Mouse (Mus musculus) thymus, adult 2 months (tissue): ENCODE measurements around the gene Frat1. TPM values are rescaled to one million over a fixed set of nuclear protein-coding genes. Genes with fewer than 3 reads are reported as not detected.

Experiments
- DNase-seq: peaks from one replicate; pipeline ENCODE4 v3.0.0; 2021
- H3K27ac ChIP-seq: fragments of 200-500 bp; 2 replicates; pipeline ENCODE4 v1.5.1; 2012; ENCODE audit warnings: low read length, control low read depth; ENCODE audit not compliant: control insufficient read depth, insufficient read depth
- H3K27me3 ChIP-seq: fragments of 200-500 bp; 2 replicates; pipeline ENCODE4 v1.6.1; 2012; ENCODE audit warnings: mild to moderate bottlenecking, low read length, moderate library complexity, mixed read lengths; ENCODE audit not compliant: control insufficient read depth, insufficient read depth
- H3K36me3 ChIP-seq: fragments of 200-500 bp; 2 replicates; pipeline ENCODE4 v1.6.1; 2012; ENCODE audit warnings: mild to moderate bottlenecking, low read length, moderate library complexity; ENCODE audit not compliant: control insufficient read depth, insufficient read depth
- H3K4me1 ChIP-seq: fragments of 200-500 bp; replicated peaks from 2 replicates; pipeline ENCODE4 v1.6.1; 2012; ENCODE audit warnings: low read length; ENCODE audit not compliant: control insufficient read depth, insufficient read depth
- H3K4me3 ChIP-seq: fragments of 200-500 bp; 2 replicates; pipeline ENCODE4 v1.5.1; 2012; ENCODE audit warnings: mild to moderate bottlenecking, low read length, control low read depth, moderate library complexity; ENCODE audit not compliant: control insufficient read depth, insufficient read depth
- CTCF ChIP-seq: fragments of 200-500 bp; IDR thresholded peaks from 2 replicates; pipeline ENCODE4 v1.5.1; 2012; ENCODE audit warnings: mild to moderate bottlenecking, control low read depth, low read length, moderate library complexity, borderline replicate concordance; ENCODE audit not compliant: control insufficient read depth, poor library complexity, insufficient read depth; ENCODE audit errors: extremely low read depth
- POLR2A ChIP-seq: fragments of 200-500 bp; IDR thresholded peaks from 2 replicates; pipeline ENCODE4 v1.6.1; 2012; ENCODE audit warnings: mild to moderate bottlenecking, low read length, control low read depth, moderate library complexity; ENCODE audit not compliant: control insufficient read depth, poor library complexity, insufficient read depth; ENCODE audit errors: extremely low read depth
- WGBS: fragments of 180-500 bp; shearing (Covaris S2); methylation state at CpG from one replicate; pipeline ENCODE4 v1.1.7; 2018; 5-methylcytosine and 5-hydroxymethylcytosine counted together
- polyA plus RNA-seq: library from polyadenylated mRNA; depleted of rRNA; stranded (reverse); fragments of >200 nt; gene quantifications from 2 replicates; pipeline ENCODE4 v1.2.3, GENCODE M21; 2012

The Frat1 gene
- polyA plus RNA-seq, 1 experiment, result 15.4 TPM

- Histone ChIP-seq H3K4me1 (no peaks in the 10 kb centered on the region), H3K36me3 (no peaks in the 10 kb centered on the region)
- 95% methylated on average over 4 of the region's 4 CpGs for WGBS
These were observed 16.4 kb upstream of the Frat1 start for GRCm38 (mm10) chr19:41813374-41813773.

GRCm38 (mm10) chr19:41816410-41816809 lies 13.4 kb upstream of the Frat1 start:
- no peak for TF ChIP-seq POLR2A
- TF ChIP-seq CTCF, result no peak
- no peak overlapping the region for H3K27ac ChIP-seq
- DNase-seq, result no peak
- no peaks in the 10 kb centered on the region for H3K4me1 ChIP-seq
- no peaks in the 10 kb centered on the region for H3K27me3 ChIP-seq
- WGBS, result 86% methylated on average over 5 of the region's 5 CpGs
- no peaks in the 10 kb centered on the region for H3K36me3 ChIP-seq
- H3K4me3 ChIP-seq, result no peak overlapping the region

More at GRCm38 (mm10) chr19:41813374-41813773, 16.4 kb upstream of the Frat1 start:
- H3K27ac ChIP-seq, result no peak overlapping the region
- H3K4me3 ChIP-seq, result no peak overlapping the region
- no peaks in the 10 kb centered on the region for H3K27me3 ChIP-seq
- no peak for DNase-seq
- no peak for TF ChIP-seq POLR2A
- TF ChIP-seq CTCF, result no peak

- H3K27ac ChIP-seq, result no peak overlapping the region
- no peaks in the 10 kb centered on the region for H3K36me3 ChIP-seq
- no peak for DNase-seq
- no peaks in the 10 kb centered on the region for H3K4me1 ChIP-seq
- 86% methylated on average over 5 of the region's 5 CpGs for WGBS
- no peak for TF ChIP-seq POLR2A
- TF ChIP-seq CTCF, result no peak
- H3K27me3 ChIP-seq, result no peaks in the 10 kb centered on the region
- no peak overlapping the region for H3K4me3 ChIP-seq
These were observed 12.9 kb upstream of the Frat1 start for GRCm38 (mm10) chr19:41816915-41817314.

GRCm38 (mm10) chr19:41817325-41817724 lies 12.4 kb upstream of the Frat1 start:
- H3K36me3 ChIP-seq, result no peaks in the 10 kb centered on the region
- 94% methylated on average over 10 of the region's 10 CpGs for WGBS
- no peak overlapping the region for H3K27ac ChIP-seq
- no peaks in the 10 kb centered on the region for H3K4me1 ChIP-seq
- no peak for TF ChIP-seq POLR2A
- TF ChIP-seq CTCF, result no peak
- H3K4me3 ChIP-seq, result no peak overlapping the region
- DNase-seq, result no peak
- H3K27me3 ChIP-seq, result no peaks in the 10 kb centered on the region

GRCm38 (mm10) chr19:41818749-41819148 lies 11.0 kb upstream of the Frat1 start:
- Histone ChIP-seq H3K27ac (no peak overlapping the region), H3K27me3 (no peaks in the 10 kb centered on the region), H3K36me3 (no peaks in the 10 kb centered on the region), H3K4me3 (no peak overlapping the region), H3K4me1 (no peaks in the 10 kb centered on the region)
- WGBS, result 50% methylated on average over 4 of the region's 4 CpGs
- no peak for DNase-seq
- no peak for TF ChIP-seq POLR2A
- TF ChIP-seq CTCF, result no peak

- Histone ChIP-seq H3K27me3 (no peaks in the 10 kb centered on the region), H3K4me3 (no peak overlapping the region), H3K36me3 (no peaks in the 10 kb centered on the region), H3K4me1 (no peaks in the 10 kb centered on the region), H3K27ac (no peak overlapping the region)
- DNase-seq, result no peak
- TF ChIP-seq CTCF (no peak), POLR2A (no peak)
- 90% methylated on average over 5 of the region's 5 CpGs for WGBS
These were observed 8.3 kb upstream of the Frat1 start for GRCm38 (mm10) chr19:41821436-41821835.

- no peak for DNase-seq
- WGBS, result 96% methylated on average over 1 of the region's 1 CpGs
- no peak for TF ChIP-seq POLR2A
- no peak for TF ChIP-seq CTCF
- Histone ChIP-seq H3K36me3 (no peaks in the 10 kb centered on the region), H3K27ac (no peak overlapping the region), H3K4me1 (no peaks in the 10 kb centered on the region), H3K4me3 (no peak overlapping the region), H3K27me3 (no peaks in the 10 kb centered on the region)
These were observed 7.2 kb upstream of the Frat1 start for GRCm38 (mm10) chr19:41822589-41822988.
